Mouse (Mus musculus): ENCODE measurements at regions not wholly inside any gene's neighbourhood (a gene's known extent, or its start where the extent isn't known, plus 50 kb on each side); places are given as distances from the start of the nearest gene placed in this dataset. TPM values are rescaled to one million over a fixed set of nuclear protein-coding genes. Genes with fewer than 3 reads are reported as not detected.

GRCm38 (mm10) chr10:37194798-37195453, 56.2 kb upstream of the Marcks start:
- H3K9ac ChIP-seq (replicated peaks; ENCODE audit: low read length, poor library complexity, severe bottlenecking), result no peak overlapping the region
- ATAC-seq (ENCODE audit: low FRiP score) (no peak), DNase-seq (ENCODE audit: low spot score) (no peak)
- no peak overlapping the region for H3K27ac ChIP-seq (ENCODE audit: low read depth, low read length)
- H3K27me3 ChIP-seq (ENCODE audit: insufficient read depth, low read length), result no peaks in the 10 kb centered on the region
- no peaks in the 10 kb centered on the region for H3K9me3 ChIP-seq (ENCODE audit: low read length)
- H3K36me3 ChIP-seq (ENCODE audit: insufficient read depth, low read length), result no peaks in the 10 kb centered on the region
- H3K4me3 ChIP-seq (ENCODE audit: low read depth, low read length), result no peak overlapping the region
- no peaks in the 10 kb centered on the region for H3K4me1 ChIP-seq (ENCODE audit: insufficient read depth, low read length)
- WGBS, result 94% methylated on average over 13 of the region's 13 CpGs
- TF ChIP-seq CTCF (IDR thresholded peaks at IDR 0.05), result no peak
- no peak overlapping the region for H3K4me2 ChIP-seq (ENCODE audit: low read depth, low read length, poor library complexity, severe bottlenecking)

- H3K9ac ChIP-seq (replicated peaks; ENCODE audit: low read length, poor library complexity, severe bottlenecking), result no peak overlapping the region
- no peak for TF ChIP-seq CTCF (IDR thresholded peaks at IDR 0.05)
- WGBS, result 92% methylated on average over 15 of the region's 15 CpGs
- H3K36me3 ChIP-seq (ENCODE audit: insufficient read depth, low read length), result no peaks in the 10 kb centered on the region
- DNase-seq (ENCODE audit: low spot score) (no peak), ATAC-seq (ENCODE audit: low FRiP score) (no peak)
- no peak overlapping the region; the same call in 1 of the 2 replicates for H3K27ac ChIP-seq (ENCODE audit: low read depth, low read length)
- no peak overlapping the region for H3K4me2 ChIP-seq (ENCODE audit: low read depth, low read length, poor library complexity, severe bottlenecking)
- no peak overlapping the region for H3K4me3 ChIP-seq (ENCODE audit: low read depth, low read length)
- no peaks in the 10 kb centered on the region for H3K27me3 ChIP-seq (ENCODE audit: insufficient read depth, low read length)
- H3K4me1 ChIP-seq (ENCODE audit: insufficient read depth, low read length), result no peaks in the 10 kb centered on the region
- no peaks in the 10 kb centered on the region for H3K9me3 ChIP-seq (ENCODE audit: low read length)
Measured at GRCm38 (mm10) chr10:37194131-37194797, 55.5 kb upstream of the Marcks start.

- no peak for TF ChIP-seq CTCF (IDR thresholded peaks at IDR 0.05)
- Histone ChIP-seq H3K4me1 (ENCODE audit: insufficient read depth, low read length) (no peaks in the 10 kb centered on the region), H3K27ac (ENCODE audit: low read depth, low read length) (no peak overlapping the region), H3K36me3 (ENCODE audit: insufficient read depth, low read length) (no peaks in the 10 kb centered on the region), H3K4me2 (ENCODE audit: low read depth, low read length, poor library complexity, severe bottlenecking) (no peak overlapping the region), H3K9me3 (ENCODE audit: low read length) (no peaks in the 10 kb centered on the region), H3K9ac (replicated peaks; ENCODE audit: low read length, poor library complexity, severe bottlenecking) (no peak overlapping the region), H3K27me3 (ENCODE audit: insufficient read depth, low read length) (no peaks in the 10 kb centered on the region), H3K4me3 (ENCODE audit: low read depth, low read length) (no peak overlapping the region)
- no peak for DNase-seq (ENCODE audit: low spot score)
- ATAC-seq (ENCODE audit: low FRiP score), result no peak
- 82% methylated on average over 2 of the region's 2 CpGs for WGBS
Measured at GRCm38 (mm10) chr10:37192661-37193060, 53.9 kb upstream of the Marcks start.

- DNase-seq (ENCODE audit: low spot score) (no peak), ATAC-seq (ENCODE audit: low FRiP score) (no peak)
- Histone ChIP-seq H3K4me2 (ENCODE audit: low read depth, low read length, poor library complexity, severe bottlenecking) (no peak overlapping the region), H3K9me3 (ENCODE audit: low read length) (no peaks in the 10 kb centered on the region), H3K27ac (ENCODE audit: low read depth, low read length) (no peak overlapping the region), H3K27me3 (ENCODE audit: insufficient read depth, low read length) (no peaks in the 10 kb centered on the region), H3K36me3 (ENCODE audit: insufficient read depth, low read length) (no peaks in the 10 kb centered on the region), H3K4me1 (ENCODE audit: insufficient read depth, low read length) (no peaks in the 10 kb centered on the region), H3K4me3 (ENCODE audit: low read depth, low read length) (no peak overlapping the region), H3K9ac (replicated peaks; ENCODE audit: low read length, poor library complexity, severe bottlenecking) (no peak overlapping the region)
- TF ChIP-seq CTCF (IDR thresholded peaks at IDR 0.05), result no peak
- 82% methylated on average over 6 of the region's 6 CpGs for WGBS
Measured at GRCm38 (mm10) chr10:37190092-37190491, 51.4 kb upstream of the Marcks start.

Small RNA genes lying in the stretch of these regions (microRNA-seq; reads per million reads assigned to microRNA genes)
- gene Gm24710 (ENCODE audit: borderline number of aligned reads), result not detected

Data from midbrain, postnatal 0 days (tissue).